Mouse (Mus musculus): Measurements from ENCODE around the gene Tldc1. TPM values are rescaled to one million over a fixed set of nuclear protein-coding genes. Genes with fewer than 3 reads are reported as not detected.

Gene Tldc1
- polyA plus RNA-seq, 1 experiment from 2014 or later: 5.4 TPM

DNA sequence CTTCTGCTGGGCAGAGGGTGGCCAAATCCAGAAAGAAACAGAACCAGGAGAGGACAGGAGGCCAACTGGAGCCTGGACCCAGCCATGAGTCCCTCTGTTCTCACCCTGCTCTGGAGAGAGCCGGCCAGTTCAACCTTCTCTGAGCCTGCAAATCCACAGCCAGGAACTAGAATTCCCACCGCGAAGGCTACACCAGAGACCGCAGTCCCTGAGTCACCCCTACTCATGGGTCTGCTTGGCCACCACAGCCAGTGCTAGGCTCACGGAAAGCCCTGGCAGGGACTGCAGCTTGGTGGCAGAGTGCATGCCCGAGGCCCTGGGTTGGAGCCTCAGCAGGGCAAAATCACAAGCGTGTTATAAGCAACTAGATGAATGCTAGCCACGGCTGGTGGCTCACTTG, 41.8 kb upstream of the Tldc1 start:
- no peaks in the 10 kb centered on the region for H3K27me3 ChIP-seq (replicated peaks; ENCODE audit: control insufficient read depth, insufficient read depth, low read length)
- no peak for DNase-seq (ENCODE audit: low spot score)
- H3K4me2 ChIP-seq (ENCODE audit: low read depth, low read length): no peak overlapping the region
- no peak overlapping the region for H3K9ac ChIP-seq (ENCODE audit: low read depth, low read length)
- H3K4me3 ChIP-seq (ENCODE audit: low read depth, low read length): no peak overlapping the region
- peaks cover 2% of the 10 kb centered on the region for H3K4me1 ChIP-seq (ENCODE audit: control insufficient read depth, insufficient read depth, low read length)
- no peaks in the 10 kb centered on the region for H3K9me3 ChIP-seq (ENCODE audit: control insufficient read depth, low read length)
- WGBS: 90% methylated on average over 8 of the region's 8 CpGs
- no peak for ATAC-seq (ENCODE audit: low read depth)
- H3K27ac ChIP-seq (replicated peaks; ENCODE audit: low read depth, low read length): no peak overlapping the region
- H3K36me3 ChIP-seq (ENCODE audit: control insufficient read depth, insufficient read depth, low read length): peaks cover 12% of the 10 kb centered on the region; the same call in 1 of the 2 replicates

DNA sequence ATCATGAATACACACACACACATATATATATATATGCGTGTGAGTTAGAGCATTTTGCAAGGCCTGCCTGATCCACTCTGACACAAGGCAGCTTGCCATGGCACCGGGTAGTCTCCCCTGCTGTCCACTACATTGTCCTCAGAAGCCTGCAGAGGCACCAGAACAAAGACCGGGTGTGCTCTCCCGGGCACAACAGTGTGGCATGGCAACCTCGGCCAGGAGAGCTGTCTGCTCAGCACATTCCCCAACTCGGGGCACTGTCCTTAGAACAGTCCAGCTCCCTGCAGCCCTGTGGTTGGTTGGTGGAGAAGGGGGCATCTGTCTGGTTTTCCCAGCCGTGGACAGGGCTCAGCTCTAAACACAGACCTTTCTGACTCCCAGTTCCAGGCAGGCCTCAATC, 41.1 kb upstream of the Tldc1 start:
- DNase-seq (ENCODE audit: low spot score): no peak
- H3K36me3 ChIP-seq (ENCODE audit: control insufficient read depth, insufficient read depth, low read length): peaks cover 12% of the 10 kb centered on the region; the same call in 1 of the 2 replicates
- H3K4me1 ChIP-seq (ENCODE audit: control insufficient read depth, insufficient read depth, low read length): peaks cover 2% of the 10 kb centered on the region; the same call in 1 of the 2 replicates
- H3K27ac ChIP-seq (replicated peaks; ENCODE audit: low read depth, low read length): no peak overlapping the region
- H3K4me2 ChIP-seq (ENCODE audit: low read depth, low read length): no peak overlapping the region
- H3K4me3 ChIP-seq (ENCODE audit: low read depth, low read length): no peak overlapping the region
- 78% methylated on average over 7 of the region's 7 CpGs for WGBS
- H3K27me3 ChIP-seq (replicated peaks; ENCODE audit: control insufficient read depth, insufficient read depth, low read length): no peaks in the 10 kb centered on the region
- no peaks in the 10 kb centered on the region for H3K9me3 ChIP-seq (ENCODE audit: control insufficient read depth, low read length)
- no peak overlapping the region for H3K9ac ChIP-seq (ENCODE audit: low read depth, low read length)
- ATAC-seq (ENCODE audit: low read depth): no peak

DNA sequence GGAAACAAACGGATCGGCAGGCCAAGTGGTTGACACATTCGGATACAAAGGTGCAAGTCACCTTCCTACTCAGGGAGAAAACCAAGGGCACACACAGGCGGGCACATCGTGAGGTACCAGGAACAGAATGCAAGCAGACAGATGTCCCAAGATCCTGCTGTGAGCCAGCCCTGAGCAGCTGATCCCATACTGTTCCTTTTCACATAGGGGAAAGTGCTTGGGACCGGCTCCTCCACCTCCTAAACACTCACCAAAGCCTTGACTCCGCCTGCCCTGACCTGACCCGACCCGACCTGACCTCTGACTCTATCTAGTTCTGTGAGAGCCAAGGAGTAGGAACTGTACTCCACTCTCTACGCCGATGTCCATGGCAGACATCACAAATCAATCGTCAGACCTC, 39.2 kb upstream of the Tldc1 start:
- no peak overlapping the region for H3K4me3 ChIP-seq (ENCODE audit: low read depth, low read length)
- no peak overlapping the region for H3K9ac ChIP-seq (ENCODE audit: low read depth, low read length)
- H3K4me1 ChIP-seq (ENCODE audit: control insufficient read depth, insufficient read depth, low read length): peaks cover 12% of the 10 kb centered on the region
- no peak overlapping the region for H3K27ac ChIP-seq (replicated peaks; ENCODE audit: low read depth, low read length)
- DNase-seq (ENCODE audit: low spot score): no peak
- ATAC-seq (ENCODE audit: low read depth): no peak
- H3K9me3 ChIP-seq (ENCODE audit: control insufficient read depth, low read length): no peaks in the 10 kb centered on the region
- H3K4me2 ChIP-seq (ENCODE audit: low read depth, low read length): no peak overlapping the region
- no peaks in the 10 kb centered on the region for H3K27me3 ChIP-seq (replicated peaks; ENCODE audit: control insufficient read depth, insufficient read depth, low read length)
- WGBS: 26% methylated on average over 12 of the region's 12 CpGs
- H3K36me3 ChIP-seq (ENCODE audit: control insufficient read depth, insufficient read depth, low read length): peaks cover 12% of the 10 kb centered on the region; the same call in 1 of the 2 replicates

DNA sequence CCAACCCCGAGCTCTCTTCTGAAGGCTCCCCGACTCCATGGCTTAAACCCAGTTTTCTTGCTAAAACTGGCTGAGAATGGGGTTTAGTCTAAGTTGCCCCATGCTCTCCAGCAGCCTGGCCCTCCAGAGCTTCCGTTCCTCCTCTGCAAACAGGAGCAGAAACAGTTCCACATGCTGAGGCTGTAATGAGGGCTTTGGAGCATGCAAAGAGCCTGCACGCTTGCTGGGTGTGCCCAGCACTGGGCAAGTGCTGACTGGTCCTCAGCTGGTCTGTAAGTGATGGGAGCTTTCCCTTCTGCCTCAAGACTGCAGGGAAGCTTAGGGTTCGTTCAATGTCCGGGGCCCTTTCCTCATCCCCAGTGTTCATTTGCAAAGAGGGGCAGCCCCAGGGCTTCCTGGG, 38.0 kb upstream of the Tldc1 start:
- H3K27ac ChIP-seq (replicated peaks; ENCODE audit: low read depth, low read length): no peak overlapping the region
- ATAC-seq (ENCODE audit: low read depth) (no peak), DNase-seq (ENCODE audit: low spot score) (peak; percentile 47)
- H3K27me3 ChIP-seq (replicated peaks; ENCODE audit: control insufficient read depth, insufficient read depth, low read length): no peaks in the 10 kb centered on the region
- peaks cover 6% of the 10 kb centered on the region; the same call in 1 of the 2 replicates for H3K36me3 ChIP-seq (ENCODE audit: control insufficient read depth, insufficient read depth, low read length)
- no peak overlapping the region for H3K4me3 ChIP-seq (ENCODE audit: low read depth, low read length)
- H3K9ac ChIP-seq (ENCODE audit: low read depth, low read length): no peak overlapping the region
- no peaks in the 10 kb centered on the region for H3K9me3 ChIP-seq (ENCODE audit: control insufficient read depth, low read length)
- 62% methylated on average over 6 of the region's 6 CpGs for WGBS
- peaks cover 12% of the 10 kb centered on the region for H3K4me1 ChIP-seq (ENCODE audit: control insufficient read depth, insufficient read depth, low read length)
- H3K4me2 ChIP-seq (ENCODE audit: low read depth, low read length): no peak overlapping the region

DNA sequence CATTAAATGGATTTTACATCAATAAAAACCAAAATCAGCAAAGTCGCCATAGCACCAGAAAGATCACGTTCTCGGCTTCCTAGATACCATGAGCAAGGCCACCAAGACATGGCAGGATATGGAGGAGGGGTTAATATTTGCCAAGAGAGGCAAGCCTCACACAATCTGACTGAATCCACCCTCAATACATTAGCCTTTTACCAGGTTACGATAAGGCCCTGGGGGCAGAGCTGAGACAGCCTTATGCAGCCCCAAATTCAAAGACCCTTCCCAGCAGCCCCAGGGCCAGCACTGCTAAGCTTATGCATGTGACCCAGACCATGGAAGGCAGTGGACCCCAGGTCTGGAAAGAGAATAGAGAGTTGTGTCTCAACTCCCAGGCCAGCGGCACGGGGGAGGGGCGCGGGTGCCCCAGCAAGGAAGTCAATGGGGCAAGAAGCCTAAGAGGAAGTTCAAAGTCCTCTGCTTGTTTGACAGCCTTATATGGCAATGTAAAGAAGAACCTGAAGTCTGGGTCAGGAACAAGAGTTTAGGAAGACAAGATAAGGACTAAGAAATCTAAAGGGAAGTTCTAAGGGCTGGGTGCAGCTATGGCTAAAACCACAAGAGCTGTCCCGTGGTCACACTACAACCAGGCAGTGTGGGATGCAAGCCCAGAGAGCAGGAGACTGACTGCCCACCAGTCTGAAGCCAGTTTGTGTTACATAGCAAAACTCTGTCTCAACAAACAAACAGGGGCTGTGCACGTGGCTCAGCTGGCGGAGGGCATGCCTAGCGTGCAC, 34.6 kb upstream of the Tldc1 start:
- DNase-seq (ENCODE audit: low spot score) (no peak), ATAC-seq (ENCODE audit: low read depth) (no peak)
- no peak overlapping the region for H3K9ac ChIP-seq (ENCODE audit: low read depth, low read length)
- no peak overlapping the region for H3K4me2 ChIP-seq (ENCODE audit: low read depth, low read length)
- H3K36me3 ChIP-seq (ENCODE audit: control insufficient read depth, insufficient read depth, low read length): peaks cover 17% of the 10 kb centered on the region; the same call in 1 of the 2 replicates
- H3K4me3 ChIP-seq (ENCODE audit: low read depth, low read length): no peak overlapping the region
- H3K9me3 ChIP-seq (ENCODE audit: control insufficient read depth, low read length): no peaks in the 10 kb centered on the region
- no peaks in the 10 kb centered on the region for H3K27me3 ChIP-seq (replicated peaks; ENCODE audit: control insufficient read depth, insufficient read depth, low read length)
- peaks cover 12% of the 10 kb centered on the region for H3K4me1 ChIP-seq (ENCODE audit: control insufficient read depth, insufficient read depth, low read length)
- H3K27ac ChIP-seq (replicated peaks; ENCODE audit: low read depth, low read length): no peak overlapping the region
- 72% methylated on average over 12 of the region's 12 CpGs for WGBS

DNA sequence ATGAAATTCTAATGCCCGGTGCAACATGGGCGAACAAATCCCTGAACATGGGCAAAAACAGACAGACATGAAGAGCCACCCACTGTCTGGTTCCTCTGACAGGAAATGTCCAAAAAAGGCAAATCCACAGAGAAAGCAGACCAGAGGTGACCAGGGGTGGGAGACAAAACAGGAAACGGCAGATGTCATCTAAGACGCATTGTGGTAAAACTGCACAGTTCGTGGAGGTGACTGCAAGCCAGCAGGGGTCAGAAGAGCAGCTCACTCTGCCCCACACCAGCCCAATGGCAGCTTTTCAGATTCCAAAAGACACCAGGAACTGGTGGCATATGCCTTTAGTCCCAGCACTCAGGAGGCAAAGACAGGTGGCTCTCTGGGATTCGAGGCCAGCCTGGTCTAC, 33.7 kb upstream of the Tldc1 start:
- WGBS: 47% methylated on average over 6 of the region's 6 CpGs
- no peak overlapping the region for H3K27ac ChIP-seq (replicated peaks; ENCODE audit: low read depth, low read length)
- ATAC-seq (ENCODE audit: low read depth): no peak
- no peak overlapping the region for H3K4me3 ChIP-seq (ENCODE audit: low read depth, low read length)
- no peak overlapping the region for H3K9ac ChIP-seq (ENCODE audit: low read depth, low read length)
- no peak for DNase-seq (ENCODE audit: low spot score)
- H3K9me3 ChIP-seq (ENCODE audit: control insufficient read depth, low read length): no peaks in the 10 kb centered on the region
- H3K4me1 ChIP-seq (ENCODE audit: control insufficient read depth, insufficient read depth, low read length): peaks cover 13% of the 10 kb centered on the region
- no peak overlapping the region for H3K4me2 ChIP-seq (ENCODE audit: low read depth, low read length)
- peaks cover 17% of the 10 kb centered on the region; the same call in 1 of the 2 replicates for H3K36me3 ChIP-seq (ENCODE audit: control insufficient read depth, insufficient read depth, low read length)
- no peaks in the 10 kb centered on the region for H3K27me3 ChIP-seq (replicated peaks; ENCODE audit: control insufficient read depth, insufficient read depth, low read length)

DNA sequence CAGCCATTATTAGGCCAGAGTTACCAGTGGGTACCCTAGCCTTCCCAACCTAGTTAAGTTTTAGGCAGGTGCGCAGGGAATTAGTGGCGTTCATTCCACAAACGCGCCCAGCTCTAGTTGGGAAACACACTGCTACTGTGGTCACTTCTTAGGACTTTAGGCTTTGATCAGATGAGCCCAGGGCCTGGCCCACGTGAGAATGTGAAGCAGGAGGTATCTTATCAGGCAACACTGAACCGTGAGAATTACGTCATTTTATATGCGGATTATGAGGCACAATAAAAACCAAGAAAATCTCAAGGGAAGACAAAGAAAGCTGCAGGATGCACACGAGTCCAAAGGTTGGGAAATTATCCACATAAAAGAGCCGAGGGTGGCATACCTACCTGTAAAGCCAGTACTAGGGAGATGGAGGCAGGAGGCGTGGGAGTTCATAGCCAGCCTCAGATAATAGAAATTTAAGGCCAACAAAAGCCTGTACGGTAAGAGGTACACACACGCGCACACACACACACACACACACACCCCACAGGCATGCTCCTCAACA, 32.8 kb upstream of the Tldc1 start:
- Histone ChIP-seq H3K4me3 (ENCODE audit: low read depth, low read length) (no peak overlapping the region), H3K9me3 (ENCODE audit: control insufficient read depth, low read length) (no peaks in the 10 kb centered on the region), H3K27me3 (replicated peaks; ENCODE audit: control insufficient read depth, insufficient read depth, low read length) (no peaks in the 10 kb centered on the region), H3K36me3 (ENCODE audit: control insufficient read depth, insufficient read depth, low read length) (peaks cover 17% of the 10 kb centered on the region; the same call in 1 of the 2 replicates), H3K4me2 (ENCODE audit: low read depth, low read length) (no peak overlapping the region), H3K4me1 (ENCODE audit: control insufficient read depth, insufficient read depth, low read length) (peaks cover 17% of the 10 kb centered on the region), H3K27ac (replicated peaks; ENCODE audit: low read depth, low read length) (no peak overlapping the region), H3K9ac (ENCODE audit: low read depth, low read length) (no peak overlapping the region)
- WGBS: 86% methylated on average over 14 of the region's 14 CpGs
- DNase-seq (ENCODE audit: low spot score) (no peak), ATAC-seq (ENCODE audit: low read depth) (no peak)

DNA sequence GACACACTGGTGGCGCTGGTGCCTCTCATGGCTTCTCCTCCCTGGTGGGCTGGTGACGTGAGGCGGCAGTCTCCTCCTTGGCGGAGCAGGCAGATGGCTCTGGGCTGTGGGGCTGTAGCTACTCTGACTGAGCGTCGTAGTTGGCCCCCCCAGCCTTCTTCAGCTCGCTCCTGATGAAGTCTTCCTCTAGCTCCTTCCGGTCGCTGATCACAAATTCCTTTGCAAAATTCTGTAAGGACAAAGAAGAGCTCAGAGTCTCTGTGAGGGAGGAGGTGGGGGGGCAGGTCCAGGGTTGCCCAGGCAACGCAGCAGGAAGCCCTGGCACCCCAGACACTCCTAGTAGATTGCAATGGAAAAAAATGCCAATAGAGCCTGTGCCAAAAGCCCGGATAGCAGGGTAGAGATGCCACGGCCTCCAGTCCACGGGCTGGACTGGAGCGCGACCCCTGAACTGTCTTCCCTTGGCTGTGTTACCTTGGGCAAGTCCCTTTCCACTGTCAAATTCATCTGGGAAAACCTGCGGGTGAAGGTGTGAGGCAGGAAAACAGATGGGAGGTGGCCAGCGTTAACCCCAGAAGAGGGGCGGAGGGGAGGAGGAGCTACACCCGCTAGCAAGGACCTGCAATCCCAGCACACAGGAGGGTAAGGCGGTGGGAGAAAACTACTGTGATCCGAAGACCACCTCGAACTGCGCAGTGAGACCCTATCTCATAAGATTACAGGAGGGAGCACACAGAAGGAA, 32.1 kb upstream of the Tldc1 start:
- H3K36me3 ChIP-seq (ENCODE audit: control insufficient read depth, insufficient read depth, low read length): peaks cover 14% of the 10 kb centered on the region; the same call in 1 of the 2 replicates
- H3K9me3 ChIP-seq (ENCODE audit: control insufficient read depth, low read length): no peaks in the 10 kb centered on the region
- ATAC-seq (ENCODE audit: low read depth) (no peak), DNase-seq (ENCODE audit: low spot score) (no peak)
- H3K4me3 ChIP-seq (ENCODE audit: low read depth, low read length): no peak overlapping the region
- H3K27me3 ChIP-seq (replicated peaks; ENCODE audit: control insufficient read depth, insufficient read depth, low read length): no peaks in the 10 kb centered on the region
- no peak overlapping the region for H3K4me2 ChIP-seq (ENCODE audit: low read depth, low read length)
- 79% methylated on average over 19 of the region's 23 CpGs for WGBS
- no peak overlapping the region for H3K27ac ChIP-seq (replicated peaks; ENCODE audit: low read depth, low read length)
- H3K4me1 ChIP-seq (ENCODE audit: control insufficient read depth, insufficient read depth, low read length): peaks cover 17% of the 10 kb centered on the region
- no peak overlapping the region for H3K9ac ChIP-seq (ENCODE audit: low read depth, low read length)

All from embryonic facial prominence, embryonic 14.5 days (tissue).